Mouse (Mus musculus) CD4-positive, CD25-positive, alpha-beta regulatory T cell (primary cell): ENCODE results near the gene Ago3. TPM values are rescaled to one million over a fixed set of nuclear protein-coding genes. Genes with fewer than 3 reads are reported as not detected.

Experiments used
- polyA plus RNA-seq: library from polyadenylated mRNA; unstranded; fragments of 100-300 nt; shearing (Covaris generic); gene quantifications from one replicate; pipeline ENCODE4 v1.2.1, GENCODE M21; 2017

The Ago3 gene
- 25.2 TPM for polyA plus RNA-seq

GRCm38 (mm10) chr4:126429347-126430079, at the start of gene Ago3:
Gene Ago3 (minus strand): TSS chr4:126429556.

GRCm38 (mm10) chr4:126468285-126468901, 39.0 kb upstream of the Ago3 start, which contains the start of gene Ago1:
Gene Ago1 (minus strand): TSS chr4:126468583.

GRCm38 (mm10) chr4:126325281-126325861, 104.0 kb downstream of the Ago3 start, which contains the start of gene Tekt2:
Gene Tekt2 (minus strand): TSS chr4:126325688.

GRCm38 (mm10) chr4:126321111-126321853, 108.1 kb downstream of the Ago3 start, which contains the start of gene Adprhl2:
Gene Adprhl2 (minus strand): TSS chr4:126321703.

GRCm38 (mm10) chr4:126286492-126286891, 142.9 kb downstream of the Ago3 start, which contains the start of gene Col8a2:
Gene Col8a2 (plus strand): TSS chr4:126286793.

Other genes with a start within 250 kb of the Ago3 start
- 232 TPM for gene Thrap3, start 226.8 kb downstream of the Ago3 start, polyA plus RNA-seq
- gene Map7d1, start 173.2 kb downstream of the Ago3 start, polyA plus RNA-seq: 56.9 TPM
- gene Trappc3, start 167.2 kb downstream of the Ago3 start, polyA plus RNA-seq: 103 TPM
- not detected for gene Col8a2, start 142.8 kb downstream of the Ago3 start, polyA plus RNA-seq
- 79.9 TPM for gene Adprhl2, start 107.9 kb downstream of the Ago3 start, polyA plus RNA-seq
- gene Tekt2, start 103.9 kb downstream of the Ago3 start, polyA plus RNA-seq: not detected
- 6.3 TPM for gene Ago1, start 39.0 kb upstream of the Ago3 start, polyA plus RNA-seq
- 0.14 TPM for gene Ago4, start 103.9 kb upstream of the Ago3 start, polyA plus RNA-seq
- gene Clspn, start 127.4 kb upstream of the Ago3 start, polyA plus RNA-seq: 1.5 TPM
- gene 5730409E04Rik, start 180.3 kb upstream of the Ago3 start, polyA plus RNA-seq: 0.12 TPM
- gene Psmb2, start 248.1 kb upstream of the Ago3 start, polyA plus RNA-seq: 288 TPM